Mouse (Mus musculus): ENCODE results near the gene Cubn. TPM values are rescaled to one million over a fixed set of nuclear protein-coding genes. Genes with fewer than 3 reads are reported as not detected.

Gene Cubn
- polyA plus RNA-seq (2014; fragmentation: Nextera tagmentation; extraction: Ambion mirVana), result 5.2 and 7.0 TPM in 2 replicates

- Histone ChIP-seq H3K4me2 (ENCODE audit: low read length) (peak within 1 kb of the TSS; percentile 29), H3K9me3 (ENCODE audit: control insufficient read depth, low read length) (no peaks in the 10 kb centered on the region), H3K27ac (ENCODE audit: low read depth) (no peak within 1 kb of the TSS), H3K4me1 (replicated peaks; ENCODE audit: control insufficient read depth, insufficient read depth, low read length) (no peaks in the 10 kb centered on the region), H3K9ac (ENCODE audit: low read length) (no peak within 1 kb of the TSS), H3K36me3 (ENCODE audit: control insufficient read depth, insufficient read depth, low read length) (no peaks in the 10 kb centered on the region), H3K4me3 (ENCODE audit: low read depth, low read length) (peak within 1 kb of the TSS; percentile 11; the same call in 1 of the 2 replicates), H3K27me3 (replicated peaks; ENCODE audit: control insufficient read depth, insufficient read depth, low read length) (no peaks in the 10 kb centered on the region)
- 41% methylated on average over 8 of the region's 8 CpGs for WGBS
- no peak for DNase-seq (ENCODE audit: low spot score)
- ATAC-seq (replicated peaks; ENCODE audit: low FRiP score, low TSS enrichment, low read depth), result no peak; the same call in 1 of the 2 replicates
Observed at GRCm38 (mm10) chr2:13491734-13492133, at the start of gene Cubn. TSS of gene Cubn (minus strand) at chr2:13491813.

GRCm38 (mm10) chr2:13539860-13540259 lies 48.2 kb upstream of the Cubn start:
- no peak overlapping the region for H3K27ac ChIP-seq (ENCODE audit: low read depth)
- no peak overlapping the region for H3K4me2 ChIP-seq (ENCODE audit: low read length)
- H3K9me3 ChIP-seq (ENCODE audit: control insufficient read depth, low read length), result no peaks in the 10 kb centered on the region
- no peak for ATAC-seq (replicated peaks; ENCODE audit: low FRiP score, low TSS enrichment, low read depth)
- no peaks in the 10 kb centered on the region for H3K27me3 ChIP-seq (replicated peaks; ENCODE audit: control insufficient read depth, insufficient read depth, low read length)
- H3K4me1 ChIP-seq (replicated peaks; ENCODE audit: control insufficient read depth, insufficient read depth, low read length), result peaks cover 6% of the 10 kb centered on the region; the same call in 1 of the 2 replicates
- DNase-seq (ENCODE audit: low spot score), result no peak
- no peak overlapping the region for H3K9ac ChIP-seq (ENCODE audit: low read length)
- 91% methylated on average over 1 of the region's 1 CpGs for WGBS
- no peaks in the 10 kb centered on the region for H3K36me3 ChIP-seq (ENCODE audit: control insufficient read depth, insufficient read depth, low read length)
- no peak overlapping the region for H3K4me3 ChIP-seq (ENCODE audit: low read depth, low read length)

GRCm38 (mm10) chr2:13538704-13539377 lies 47.2 kb upstream of the Cubn start:
- no peak overlapping the region for H3K4me3 ChIP-seq (ENCODE audit: low read depth, low read length)
- DNase-seq (ENCODE audit: low spot score), result no peak
- no peak overlapping the region for H3K9ac ChIP-seq (ENCODE audit: low read length)
- H3K27ac ChIP-seq (ENCODE audit: low read depth), result no peak overlapping the region
- no peak overlapping the region for H3K4me2 ChIP-seq (ENCODE audit: low read length)
- no peaks in the 10 kb centered on the region for H3K9me3 ChIP-seq (ENCODE audit: control insufficient read depth, low read length)
- peaks cover 6% of the 10 kb centered on the region; the same call in 1 of the 2 replicates for H3K4me1 ChIP-seq (replicated peaks; ENCODE audit: control insufficient read depth, insufficient read depth, low read length)
- ATAC-seq (replicated peaks; ENCODE audit: low FRiP score, low TSS enrichment, low read depth), result no peak
- H3K36me3 ChIP-seq (ENCODE audit: control insufficient read depth, insufficient read depth, low read length), result no peaks in the 10 kb centered on the region
- WGBS, result 38% methylated on average over 6 of the region's 6 CpGs
- no peaks in the 10 kb centered on the region for H3K27me3 ChIP-seq (replicated peaks; ENCODE audit: control insufficient read depth, insufficient read depth, low read length)

GRCm38 (mm10) chr2:13538258-13538657 lies 46.6 kb upstream of the Cubn start:
- Histone ChIP-seq H3K27ac (ENCODE audit: low read depth) (no peak overlapping the region), H3K9ac (ENCODE audit: low read length) (no peak overlapping the region), H3K4me2 (ENCODE audit: low read length) (no peak overlapping the region), H3K9me3 (ENCODE audit: control insufficient read depth, low read length) (no peaks in the 10 kb centered on the region), H3K27me3 (replicated peaks; ENCODE audit: control insufficient read depth, insufficient read depth, low read length) (no peaks in the 10 kb centered on the region), H3K36me3 (ENCODE audit: control insufficient read depth, insufficient read depth, low read length) (no peaks in the 10 kb centered on the region), H3K4me3 (ENCODE audit: low read depth, low read length) (no peak overlapping the region), H3K4me1 (replicated peaks; ENCODE audit: control insufficient read depth, insufficient read depth, low read length) (peaks cover 3% of the 10 kb centered on the region; the same call in 1 of the 2 replicates)
- ATAC-seq (replicated peaks; ENCODE audit: low FRiP score, low TSS enrichment, low read depth), result no peak
- WGBS, result 89% methylated on average over 2 of the region's 2 CpGs
- no peak for DNase-seq (ENCODE audit: low spot score)

- Histone ChIP-seq H3K4me2 (ENCODE audit: low read length) (no peak overlapping the region), H3K4me1 (replicated peaks; ENCODE audit: control insufficient read depth, insufficient read depth, low read length) (peaks cover 3% of the 10 kb centered on the region; the same call in 1 of the 2 replicates), H3K9ac (ENCODE audit: low read length) (no peak overlapping the region), H3K27ac (ENCODE audit: low read depth) (no peak overlapping the region), H3K9me3 (ENCODE audit: control insufficient read depth, low read length) (no peaks in the 10 kb centered on the region), H3K36me3 (ENCODE audit: control insufficient read depth, insufficient read depth, low read length) (no peaks in the 10 kb centered on the region), H3K4me3 (ENCODE audit: low read depth, low read length) (no peak overlapping the region), H3K27me3 (replicated peaks; ENCODE audit: control insufficient read depth, insufficient read depth, low read length) (no peaks in the 10 kb centered on the region)
- DNase-seq (ENCODE audit: low spot score), result no peak
- WGBS, result 28% methylated on average over 2 of the region's 2 CpGs
- ATAC-seq (replicated peaks; ENCODE audit: low FRiP score, low TSS enrichment, low read depth), result no peak
Observed at GRCm38 (mm10) chr2:13537733-13538132, 46.1 kb upstream of the Cubn start.

- DNase-seq (ENCODE audit: low spot score), result no peak
- peak; percentile 75 for ATAC-seq (replicated peaks; ENCODE audit: low FRiP score, low TSS enrichment, low read depth)
- Histone ChIP-seq H3K4me3 (ENCODE audit: low read depth, low read length) (no peak overlapping the region), H3K9ac (ENCODE audit: low read length) (no peak overlapping the region), H3K27ac (ENCODE audit: low read depth) (no peak overlapping the region), H3K4me2 (ENCODE audit: low read length) (no peak overlapping the region), H3K27me3 (replicated peaks; ENCODE audit: control insufficient read depth, insufficient read depth, low read length) (no peaks in the 10 kb centered on the region), H3K36me3 (ENCODE audit: control insufficient read depth, insufficient read depth, low read length) (no peaks in the 10 kb centered on the region), H3K4me1 (replicated peaks; ENCODE audit: control insufficient read depth, insufficient read depth, low read length) (peaks cover 3% of the 10 kb centered on the region; the same call in 1 of the 2 replicates), H3K9me3 (ENCODE audit: control insufficient read depth, low read length) (no peaks in the 10 kb centered on the region)
Observed at GRCm38 (mm10) chr2:13536747-13537146, 45.1 kb upstream of the Cubn start.

GRCm38 (mm10) chr2:13530639-13531038 lies 39.0 kb upstream of the Cubn start:
- no peaks in the 10 kb centered on the region for H3K27me3 ChIP-seq (replicated peaks; ENCODE audit: control insufficient read depth, insufficient read depth, low read length)
- 70% methylated on average over 6 of the region's 6 CpGs for WGBS
- 0 out of 2 replicates have a peak, but pooled peaks cover 3% of the 10 kb centered on the region for H3K4me1 ChIP-seq (replicated peaks; ENCODE audit: control insufficient read depth, insufficient read depth, low read length)
- no peaks in the 10 kb centered on the region for H3K9me3 ChIP-seq (ENCODE audit: control insufficient read depth, low read length)
- H3K36me3 ChIP-seq (ENCODE audit: control insufficient read depth, insufficient read depth, low read length), result no peaks in the 10 kb centered on the region
- H3K4me2 ChIP-seq (ENCODE audit: low read length), result no peak overlapping the region
- no peak overlapping the region for H3K9ac ChIP-seq (ENCODE audit: low read length)
- no peak overlapping the region for H3K4me3 ChIP-seq (ENCODE audit: low read depth, low read length)
- no peak overlapping the region for H3K27ac ChIP-seq (ENCODE audit: low read depth)
- no peak for DNase-seq (ENCODE audit: low spot score)
- no peak for ATAC-seq (replicated peaks; ENCODE audit: low FRiP score, low TSS enrichment, low read depth)

GRCm38 (mm10) chr2:13529253-13529933 lies 37.8 kb upstream of the Cubn start:
- Histone ChIP-seq H3K4me1 (replicated peaks; ENCODE audit: control insufficient read depth, insufficient read depth, low read length) (no peaks in the 10 kb centered on the region), H3K4me3 (ENCODE audit: low read depth, low read length) (no peak overlapping the region), H3K36me3 (ENCODE audit: control insufficient read depth, insufficient read depth, low read length) (no peaks in the 10 kb centered on the region), H3K9ac (ENCODE audit: low read length) (no peak overlapping the region), H3K27ac (ENCODE audit: low read depth) (no peak overlapping the region), H3K9me3 (ENCODE audit: control insufficient read depth, low read length) (no peaks in the 10 kb centered on the region), H3K4me2 (ENCODE audit: low read length) (no peak overlapping the region), H3K27me3 (replicated peaks; ENCODE audit: control insufficient read depth, insufficient read depth, low read length) (no peaks in the 10 kb centered on the region)
- DNase-seq (ENCODE audit: low spot score) (no peak), ATAC-seq (replicated peaks; ENCODE audit: low FRiP score, low TSS enrichment, low read depth) (no peak)
- 92% methylated on average over 3 of the region's 3 CpGs for WGBS
